In genomic region chr11:116439269-116440240, GRCm38 (mm10) we compare ENCODE assay signal across 1 mouse cellular context.
A peak's percentile ranks its signal among the peaks of the same experiment; 100 is the strongest.
TF ChIP-seq lines count a peak whose summit lies in the region.

No protein-coding gene starts in this region.

TF ChIP-seq in CH12.LX, 34 proteins besides CTCF, POLR2A, EP300 and RAD21 (continued from another document):
- no peak for TF ChIP-seq PAX5 (IDR thresholded peaks at IDR 0.05; ENCODE audit: low read length)
- TF ChIP-seq ZMIZ1 (IDR thresholded peaks at IDR 0.05; ENCODE audit: low read depth, low read length): peak; percentile 90
- 0 out of 2 replicates have a peak, but pooled peaks have one; percentile 28 for TF ChIP-seq MAFK (IDR thresholded peaks at IDR 0.05; ENCODE audit: insufficient replicate concordance, low read length)
- peak; percentile 47; the same call in 1 of the 2 replicates for TF ChIP-seq CHD1 (IDR thresholded peaks at IDR 0.05; ENCODE audit: low read depth, low read length)
- TF ChIP-seq TBP (conservative IDR thresholded peaks at IDR 0.05; ENCODE audit: low read depth, low read length): 0 out of 2 replicates have a peak, but pooled peaks have one; percentile 53
- TF ChIP-seq ELF1 (IDR thresholded peaks at IDR 0.05; ENCODE audit: low read depth, low read length): peak; percentile 64
- peak; percentile 90; the same call in 1 of the 2 replicates for TF ChIP-seq MAZ (IDR thresholded peaks at IDR 0.05; ENCODE audit: low read depth, low read length)
- peak; percentile 94 for TF ChIP-seq ETS1 (conservative IDR thresholded peaks at IDR 0.05; ENCODE audit: low read depth, low read length)
- TF ChIP-seq JUN (IDR thresholded peaks at IDR 0.05; ENCODE audit: insufficient read depth, low read depth, low read length): peak; percentile 44
- peak; percentile 95 for TF ChIP-seq POLR2AphosphoS2 (IDR thresholded peaks at IDR 0.05; ENCODE audit: low read depth, low read length)
- TF ChIP-seq NRF1 (IDR thresholded peaks at IDR 0.05; ENCODE audit: low read depth, low read length): peak; percentile 96
- TF ChIP-seq IRF4 (IDR thresholded peaks at IDR 0.05; ENCODE audit: low read depth, low read length): peak; percentile 97
- peak; percentile 61 for TF ChIP-seq HCFC1 (IDR thresholded peaks at IDR 0.05; ENCODE audit: low read depth, low read length)
- TF ChIP-seq JUND (conservative IDR thresholded peaks at IDR 0.05; ENCODE audit: low read depth, low read length): no peak
- TF ChIP-seq MEF2A (IDR thresholded peaks at IDR 0.05; ENCODE audit: borderline replicate concordance, low read depth, low read length): peak; percentile 91
- peak; percentile 74 for TF ChIP-seq RCOR1 (conservative IDR thresholded peaks at IDR 0.05; ENCODE audit: low read depth, low read length)
- no peak for TF ChIP-seq USF1 (IDR thresholded peaks at IDR 0.05; ENCODE audit: low read depth, low read length)
- peak; percentile 93 for TF ChIP-seq MAX (IDR thresholded peaks at IDR 0.05; ENCODE audit: low read length)
- peak; percentile 44 for TF ChIP-seq SMC3 (IDR thresholded peaks at IDR 0.05; ENCODE audit: low read depth, low read length)
- peak; percentile 87 for TF ChIP-seq CHD2 (IDR thresholded peaks at IDR 0.05; ENCODE audit: low read length)
- TF ChIP-seq E2F4 (IDR thresholded peaks at IDR 0.05; ENCODE audit: insufficient replicate concordance, low read depth, low read length): no peak
- no peak for TF ChIP-seq ZKSCAN1 (IDR thresholded peaks at IDR 0.05; ENCODE audit: borderline replicate concordance, low read depth, low read length)
- TF ChIP-seq SIN3A (IDR thresholded peaks at IDR 0.05; ENCODE audit: low read length): peak; percentile 90
- TF ChIP-seq KAT2A (IDR thresholded peaks at IDR 0.05; ENCODE audit: insufficient replicate concordance, low read length): 0 out of 2 replicates have a peak, but pooled peaks have one; percentile 38
- peak; percentile 48 for TF ChIP-seq USF2 (conservative IDR thresholded peaks at IDR 0.05; ENCODE audit: low read depth, low read length)
- TF ChIP-seq UBTF (IDR thresholded peaks at IDR 0.05; ENCODE audit: low read depth, low read length): 0 out of 2 replicates have a peak, but pooled peaks have one; percentile 7
- TF ChIP-seq ZNF384 (IDR thresholded peaks at IDR 0.05; ENCODE audit: low read depth, low read length): no peak; the same call in 1 of the 2 replicates
- no peak for TF ChIP-seq GABPA (IDR thresholded peaks at IDR 0.05; ENCODE audit: insufficient replicate concordance, low read depth, low read length)
- TF ChIP-seq MXI1 (IDR thresholded peaks at IDR 0.05; ENCODE audit: low read depth, low read length): peak; percentile 89
- peak; percentile 84 for TF ChIP-seq BHLHE40 (IDR thresholded peaks at IDR 0.05; ENCODE audit: low read depth, low read length)
- peak; percentile 99 for TF ChIP-seq TCF12 (IDR thresholded peaks at IDR 0.05; ENCODE audit: low read depth, low read length)
TF ChIP-seq in CH12.LX: peak in this region for 26.
